Mouse (Mus musculus) lung, postnatal 14 days (tissue): Measurements from ENCODE around the gene Acbd6.

Experiments
- DNase-seq: peaks from one replicate; pipeline ENCODE4 v3.0.0; 2021

Gene Acbd6

DNA sequence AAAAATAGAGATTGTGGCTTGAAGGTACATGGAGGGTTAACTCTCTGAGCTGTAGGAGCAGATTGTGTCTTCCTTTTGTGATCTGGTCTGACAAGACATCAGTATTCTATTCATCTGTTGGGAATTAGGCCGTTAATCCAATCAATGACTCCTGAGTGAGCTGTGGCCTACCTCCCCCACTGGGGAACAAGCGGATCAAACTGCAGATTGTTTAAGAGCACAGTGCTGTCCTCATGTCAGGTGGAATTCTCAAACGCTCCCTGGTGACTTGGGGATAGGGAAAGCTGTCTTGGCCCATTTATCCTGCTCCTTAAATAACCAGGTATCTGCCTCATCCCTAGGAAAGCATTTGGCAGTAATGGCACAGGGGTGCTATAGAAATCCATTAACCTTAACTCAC lies 97.0 kb downstream of the Acbd6 start:
- no peak for DNase-seq

DNA sequence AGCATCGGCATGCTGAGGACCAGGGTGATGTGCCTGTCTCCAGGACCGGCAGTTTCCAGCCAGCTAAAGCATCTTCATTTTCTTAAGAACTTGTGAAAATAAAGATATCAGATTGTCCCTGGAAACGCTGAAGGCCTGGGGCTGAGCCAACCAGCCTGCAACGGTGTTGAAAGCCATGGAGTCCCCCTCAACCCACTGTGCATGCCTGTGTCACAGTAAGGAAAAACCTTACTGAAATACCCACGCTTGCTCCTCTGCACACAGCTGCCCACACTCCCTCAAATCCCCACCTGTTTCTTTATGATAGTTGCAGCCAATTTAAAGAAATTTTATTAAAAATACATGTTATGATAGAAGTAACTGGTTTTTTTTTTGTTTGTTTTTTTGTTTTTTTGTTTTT lies 98.4 kb downstream of the Acbd6 start:
- no peak for DNase-seq

DNA sequence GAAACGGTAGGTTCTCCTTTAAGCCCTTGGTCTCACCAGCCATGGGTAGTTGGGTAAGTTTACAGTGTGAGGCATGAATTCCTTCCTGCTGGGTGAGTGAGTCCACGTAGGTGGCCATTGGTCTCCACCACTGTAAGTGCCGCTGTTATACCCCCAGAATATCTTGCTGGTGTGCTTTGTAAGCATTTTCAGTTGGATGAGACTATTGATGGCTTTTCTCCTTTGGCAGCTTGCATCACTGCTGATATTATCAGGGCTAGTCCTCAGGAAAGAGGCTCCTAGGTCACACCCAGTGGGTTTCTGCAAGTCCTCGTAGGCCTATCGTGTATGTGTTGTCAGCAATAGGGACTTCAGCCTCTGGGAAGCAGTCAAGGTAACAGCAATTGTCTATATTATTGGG lies 106.1 kb downstream of the Acbd6 start:
- DNase-seq, result no peak

DNA sequence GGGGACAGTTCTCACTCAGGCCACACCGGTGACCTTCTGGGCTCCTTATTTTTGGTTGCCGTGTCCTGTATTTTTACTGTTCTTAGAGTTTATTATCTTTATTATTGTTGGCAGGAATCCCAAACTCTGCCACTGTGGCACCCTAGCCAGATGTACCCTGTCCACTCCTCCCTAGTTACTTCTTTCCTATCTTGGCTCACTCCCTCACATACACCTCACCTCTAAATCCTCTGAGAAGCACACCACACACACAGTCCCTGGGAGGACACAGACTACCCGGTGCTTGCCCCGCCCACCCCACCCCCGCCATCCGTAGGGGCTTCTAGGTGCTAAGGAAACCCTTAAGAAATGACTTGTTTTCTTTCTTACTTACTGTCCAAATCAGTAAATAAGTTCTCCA lies 117.7 kb downstream of the Acbd6 start:
- DNase-seq, result no peak

GRCm38 (mm10) chr1:155681116-155681799 lies 123.3 kb downstream of the Acbd6 start:
- no peak for DNase-seq

DNA sequence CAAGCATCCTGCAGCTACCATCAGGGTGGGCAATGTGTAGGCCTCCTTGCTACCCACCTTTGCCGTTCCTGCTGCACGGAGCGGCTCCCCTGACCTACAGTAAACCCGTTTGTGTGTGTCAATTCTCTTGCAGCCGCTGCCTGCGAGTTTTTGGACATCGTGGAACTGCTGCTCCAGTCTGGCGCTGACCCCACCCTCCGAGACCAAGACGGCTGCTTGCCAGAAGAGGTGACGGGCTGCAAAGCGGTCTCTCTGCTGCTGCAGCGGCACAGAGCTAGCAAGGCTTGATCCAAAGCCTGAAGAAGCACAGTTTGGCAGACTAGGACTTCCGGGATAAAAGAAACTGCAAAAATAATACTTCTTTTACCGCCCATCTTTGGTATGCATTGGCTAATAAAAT lies 128.9 kb downstream of the Acbd6 start:
- DNase-seq, result peak; percentile 22

DNA sequence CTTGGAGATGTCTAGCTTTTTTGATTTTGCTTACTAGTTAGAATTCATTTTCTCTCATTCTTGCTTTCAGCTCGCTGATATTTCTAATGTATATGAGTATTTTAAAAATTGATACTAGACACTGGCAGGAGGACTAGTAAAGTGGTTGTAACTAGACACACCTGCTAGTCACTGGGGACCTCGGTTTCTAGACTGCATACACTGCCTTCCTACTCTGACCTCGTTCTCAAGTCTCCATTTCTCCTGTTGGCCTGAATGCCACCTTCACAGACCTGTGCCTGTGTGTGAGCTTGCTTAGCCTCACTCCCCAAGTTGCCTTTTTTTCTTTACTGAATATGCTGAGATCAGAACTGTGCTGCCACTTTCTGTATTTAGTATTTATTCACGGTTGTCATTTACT lies 131.2 kb downstream of the Acbd6 start:
- DNase-seq, result no peak

DNA sequence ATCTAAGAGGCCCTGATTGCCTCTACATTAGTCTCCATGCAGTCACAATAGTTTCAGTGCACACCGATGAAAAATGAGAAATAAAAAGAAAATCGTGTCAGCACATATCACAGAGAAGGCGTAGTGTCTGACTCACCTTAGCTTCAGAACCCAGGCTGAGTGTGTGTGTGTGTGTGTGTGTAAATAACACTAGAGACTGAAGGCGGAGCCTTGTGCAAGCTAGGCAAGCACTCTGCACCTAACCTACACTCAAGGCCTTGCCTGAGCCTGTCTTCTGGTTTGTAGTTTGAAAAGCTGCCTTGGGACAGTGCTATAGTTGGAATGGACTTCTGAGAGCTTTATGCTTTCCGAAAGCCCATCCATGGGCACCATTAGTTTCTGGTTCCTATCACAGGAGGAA lies 131.6 kb downstream of the Acbd6 start:
- no peak for DNase-seq

GRCm38 (mm10) chr1:155692230-155692629 lies 134.3 kb downstream of the Acbd6 start:
- DNase-seq, result no peak

DNA sequence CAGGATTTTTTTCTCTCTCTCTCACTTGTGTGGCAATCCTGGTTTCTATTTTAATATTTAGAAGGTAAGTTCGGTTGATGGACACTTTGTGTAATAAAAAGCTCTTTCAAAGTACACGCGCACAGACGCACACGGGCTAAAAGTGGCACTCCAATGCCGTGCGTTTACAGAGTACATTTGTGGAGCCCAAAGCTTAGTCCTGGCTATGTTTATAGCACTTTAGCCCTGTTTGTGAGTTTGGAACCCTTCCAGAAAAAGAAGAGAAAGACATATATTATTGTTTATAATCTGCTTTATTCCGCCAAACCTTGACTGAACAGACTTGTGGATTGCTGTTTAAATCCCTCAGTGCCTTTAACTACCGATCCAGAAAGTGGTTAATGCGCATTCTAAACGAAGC lies 135.1 kb downstream of the Acbd6 start:
- no peak for DNase-seq

DNA sequence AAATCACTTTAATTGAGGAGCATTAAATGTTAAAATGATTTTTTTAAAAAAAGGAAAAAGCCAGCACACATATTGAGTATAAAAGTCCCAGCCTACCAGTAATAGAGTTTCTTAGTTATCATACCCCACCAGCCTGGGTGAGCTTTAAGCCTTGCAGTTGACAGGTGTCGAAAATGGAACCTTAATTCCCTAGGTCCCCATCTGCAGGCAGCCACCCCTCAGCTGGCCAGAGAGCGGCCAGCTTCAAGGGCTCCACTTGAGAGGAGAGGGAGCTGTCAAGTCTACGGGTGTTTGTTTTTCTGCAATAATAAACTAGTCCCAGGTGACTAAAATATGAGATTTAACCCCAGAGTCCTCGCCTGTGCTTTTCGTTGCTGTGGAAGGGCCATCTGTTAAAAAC lies 135.5 kb downstream of the Acbd6 start:
- no peak for DNase-seq

GRCm38 (mm10) chr1:155698373-155699159 lies 140.6 kb downstream of the Acbd6 start:
- no peak for DNase-seq

DNA sequence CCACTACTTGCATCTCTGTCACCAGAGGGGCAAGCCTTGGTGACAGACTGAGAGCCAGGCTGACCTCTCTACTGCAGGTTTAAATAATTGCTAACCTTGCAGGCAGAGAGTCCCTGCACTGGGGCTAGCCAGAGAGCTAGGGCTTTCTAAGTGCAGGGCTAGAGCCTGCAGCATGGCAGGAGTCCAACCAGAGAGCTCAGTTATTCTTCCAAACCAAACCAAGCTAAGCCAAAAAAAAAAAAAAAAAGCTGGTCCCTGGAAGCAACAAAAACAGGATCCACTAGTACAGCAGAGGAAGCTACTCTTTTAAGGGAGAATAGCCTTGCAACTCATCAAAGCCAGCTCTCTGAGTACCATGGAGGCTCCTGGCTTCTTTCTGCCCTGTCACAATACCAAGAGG lies 143.0 kb downstream of the Acbd6 start:
- DNase-seq, result no peak

- no peak for DNase-seq
Measured at GRCm38 (mm10) chr1:155703191-155703680, 145.3 kb downstream of the Acbd6 start.

GRCm38 (mm10) chr1:155704182-155704581 lies 146.3 kb downstream of the Acbd6 start:
- no peak for DNase-seq

DNA sequence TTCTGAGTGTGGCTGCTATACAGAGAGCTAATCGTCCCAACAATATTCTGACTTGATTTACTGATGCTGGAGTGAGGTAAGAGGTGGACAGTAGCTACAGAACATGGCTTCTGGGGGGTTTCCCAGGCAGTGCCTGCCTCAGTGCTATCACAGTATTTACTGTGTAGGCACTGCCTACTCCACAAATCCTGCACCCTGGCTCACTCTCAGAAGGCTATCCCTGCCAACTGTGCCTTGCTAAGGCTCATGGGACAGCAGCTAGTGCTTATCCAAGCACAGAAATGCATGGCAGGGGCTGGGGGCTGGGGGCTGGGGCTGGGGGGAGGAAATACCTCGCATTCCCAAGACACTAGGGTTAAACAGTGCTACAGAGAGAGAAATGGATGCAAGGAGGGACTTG lies 155.4 kb downstream of the Acbd6 start:
- no peak for DNase-seq

GRCm38 (mm10) chr1:155715366-155715765 lies 157.4 kb downstream of the Acbd6 start:
- DNase-seq, result no peak

DNA sequence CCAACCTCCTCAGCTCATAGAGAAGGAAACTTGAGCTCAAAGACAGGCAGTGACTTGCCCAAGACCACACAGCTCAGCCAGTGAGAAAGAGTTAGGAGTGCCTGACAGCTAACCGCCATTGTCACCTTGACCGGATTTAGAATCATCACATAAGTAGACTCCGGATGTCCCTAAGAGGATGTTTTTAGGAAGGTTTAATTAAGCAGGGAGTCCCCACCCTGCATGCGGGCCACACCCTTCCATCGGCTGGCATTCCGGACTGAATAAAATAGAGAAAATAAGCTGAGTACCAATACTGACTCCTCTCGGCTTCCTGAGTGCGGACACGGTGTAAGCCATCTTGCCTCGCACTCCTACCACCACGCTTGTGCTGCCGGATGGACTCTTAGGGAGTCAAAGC lies 159.4 kb downstream of the Acbd6 start:
- no peak for DNase-seq

DNA sequence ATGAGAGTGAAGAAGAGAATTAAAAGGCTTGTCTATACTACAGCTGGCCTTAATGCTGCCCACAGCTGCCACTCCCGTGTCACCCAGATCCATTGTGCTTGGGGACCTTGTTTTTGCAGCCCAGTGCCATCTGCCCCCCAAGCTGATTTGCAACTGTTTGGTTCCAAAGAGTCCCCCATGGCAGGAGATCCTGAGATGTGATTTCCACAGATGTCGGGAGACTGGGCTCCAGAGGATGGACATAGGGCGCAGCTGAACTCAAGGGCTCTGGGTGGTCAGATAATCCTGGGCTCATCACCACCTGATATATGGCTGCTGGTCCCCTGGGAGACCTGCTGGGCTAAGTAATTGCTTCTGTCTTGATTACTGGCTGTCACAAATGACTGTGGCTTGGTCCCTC lies 160.9 kb downstream of the Acbd6 start:
- no peak for DNase-seq

DNA sequence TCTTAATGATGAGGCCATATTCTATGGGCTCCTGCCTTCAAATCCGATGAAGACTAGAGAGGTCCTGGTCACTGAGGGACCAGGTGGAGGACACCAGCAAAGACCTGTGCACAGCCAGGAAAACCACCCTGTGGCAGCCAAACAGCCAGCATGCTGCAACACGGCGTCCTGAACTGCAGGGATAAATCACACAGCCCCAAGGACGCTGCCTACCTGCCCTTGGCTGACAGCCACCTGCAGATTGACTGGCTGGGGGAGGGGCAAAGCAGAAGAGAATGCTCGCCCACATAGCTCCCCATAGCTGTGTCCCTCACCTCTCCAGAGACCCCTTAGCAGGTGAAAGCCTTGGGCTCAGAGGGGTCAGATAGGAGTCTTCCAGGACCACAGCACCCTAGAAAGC lies 162.1 kb downstream of the Acbd6 start:
- DNase-seq, result no peak

DNA sequence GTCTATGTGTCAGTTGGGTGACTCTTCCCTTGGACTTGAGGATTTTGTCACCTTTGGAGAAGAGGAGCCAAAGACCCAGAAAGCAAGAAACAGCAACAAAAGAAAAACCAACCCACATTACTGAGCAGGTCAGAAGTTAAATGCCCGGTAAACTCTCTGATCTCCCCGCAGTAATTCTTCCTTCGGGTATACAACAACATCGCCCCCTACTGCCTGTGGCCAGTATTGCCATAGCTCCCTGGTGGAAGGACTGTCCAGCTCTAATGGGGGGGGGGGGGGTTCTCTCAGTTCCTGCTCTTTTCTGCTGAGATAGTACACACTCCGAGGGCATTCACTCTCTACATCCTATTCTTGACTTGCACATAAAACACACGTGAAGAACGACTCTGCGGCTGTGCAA lies 163.5 kb downstream of the Acbd6 start:
- DNase-seq, result peak; percentile 61

GRCm38 (mm10) chr1:155722185-155722584 lies 164.3 kb downstream of the Acbd6 start:
- peak; percentile 48 for DNase-seq

- DNase-seq, result no peak
Measured at GRCm38 (mm10) chr1:155724301-155724700, 166.4 kb downstream of the Acbd6 start.

DNA sequence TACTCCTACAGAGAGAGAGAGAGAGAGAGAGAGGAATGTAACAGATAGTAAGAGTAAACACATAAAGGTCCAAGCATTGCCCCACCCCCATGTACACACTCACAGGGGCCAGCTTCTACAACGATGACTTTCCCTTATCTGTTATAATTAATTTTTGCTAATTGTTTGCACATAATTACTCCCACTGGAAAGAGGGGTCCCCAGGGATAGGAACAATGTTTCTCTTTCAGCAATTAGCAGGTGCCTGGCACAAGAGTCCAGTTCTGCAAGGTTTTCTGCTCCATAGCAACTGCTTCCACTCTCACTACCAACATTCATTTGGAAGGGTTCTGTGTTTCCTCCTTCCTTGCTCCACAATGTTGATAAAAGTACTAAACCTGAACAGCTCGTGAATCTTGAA lies 168.0 kb downstream of the Acbd6 start:
- no peak for DNase-seq

DNA sequence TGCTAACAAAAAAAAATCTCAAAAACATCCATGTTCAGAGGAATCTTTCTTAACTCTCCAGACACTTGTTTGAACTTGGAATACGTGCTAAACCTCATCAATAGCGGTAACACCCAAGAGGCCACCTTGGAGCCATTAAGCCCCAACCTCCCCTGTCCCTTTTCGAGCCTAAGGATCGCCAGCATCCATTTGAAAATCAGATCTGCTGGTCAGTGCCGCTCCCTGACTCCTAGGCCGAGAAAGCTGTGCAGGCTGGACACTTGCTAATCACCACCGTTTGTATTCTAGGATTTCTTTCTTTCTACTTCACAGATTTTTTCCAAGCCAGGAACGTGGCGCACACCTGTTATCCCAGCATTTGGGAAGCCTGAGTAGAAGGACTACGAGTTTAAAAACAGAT lies 169.9 kb downstream of the Acbd6 start:
- DNase-seq, result no peak
